Mouse (Mus musculus) hematopoietic stem cell, adult 5-6 weeks (primary cell): ENCODE measurements around the gene Wnt7a. TPM values are rescaled to one million over a fixed set of nuclear protein-coding genes. Genes with fewer than 3 reads are reported as not detected.

Experiments used
- total RNA-seq: library from RNA; stranded (forward); fragments of 172-1452, 232-1000 nt; gene quantifications from 2 replicates; pipeline ENCODE4 v1.2.3, GENCODE M21; 2017

The Wnt7a gene
- total RNA-seq, 1 experiment from 2014 or later, result not detected

Other genes starting within 250 kb of the Wnt7a start
- gene Fbln2, start 198.9 kb downstream of the Wnt7a start, total RNA-seq, result not detected in 2 replicates
- gene Chchd4, start 62.2 kb upstream of the Wnt7a start, total RNA-seq, result 14.4 and 20.3 TPM in 2 replicates
- gene Tmem43, start 62.3 kb upstream of the Wnt7a start, total RNA-seq, result 53.8 and 62.5 TPM in 2 replicates
- 108 and 122 TPM in 2 replicates for gene Xpc, start 104.5 kb upstream of the Wnt7a start, total RNA-seq
- 418 and 477 TPM in 2 replicates for gene Lsm3, start 104.6 kb upstream of the Wnt7a start, total RNA-seq